Mouse (Mus musculus) ES-Bruce4 (cell line): ENCODE measurements around the gene Olfr556. TPM values are rescaled to one million over a fixed set of nuclear protein-coding genes. Genes with fewer than 3 reads are reported as not detected.

Source experiments
- H3K27ac ChIP-seq: 2 replicates; pipeline ENCODE4 v1.5.1; 2012; ENCODE audit warnings: low read length, inconsistent platforms; ENCODE audit not compliant: insufficient read depth
- H3K27me3 ChIP-seq: 2 replicates; pipeline ENCODE4 v1.6.1; 2012; ENCODE audit warnings: mild to moderate bottlenecking, low read length, inconsistent platforms; ENCODE audit not compliant: control insufficient read depth, poor library complexity, insufficient read depth, severe bottlenecking
- H3K36me3 ChIP-seq: 2 replicates; pipeline ENCODE4 v1.6.1; 2012; ENCODE audit warnings: inconsistent platforms, mild to moderate bottlenecking, low read length, moderate library complexity; ENCODE audit not compliant: control insufficient read depth, poor library complexity, insufficient read depth, severe bottlenecking
- H3K4me1 ChIP-seq: one replicate; pipeline ENCODE4 v1.8.1; 2011; ENCODE audit warnings: low read length; ENCODE audit not compliant: control insufficient read depth, insufficient read depth
- H3K4me3 ChIP-seq: 2 replicates; pipeline ENCODE4 v1.5.1; 2011; ENCODE audit warnings: low read depth, mild to moderate bottlenecking, low read length
- H3K9ac ChIP-seq: 2 replicates; pipeline ENCODE4 v1.6.1; 2012; ENCODE audit warnings: low read depth, mild to moderate bottlenecking, inconsistent platforms; ENCODE audit not compliant: poor library complexity, severe bottlenecking
- H3K9me3 ChIP-seq: replicated peaks from 2 replicates; pipeline ENCODE4 v1.6.1; 2012; ENCODE audit warnings: mild to moderate bottlenecking, low read length, inconsistent platforms; ENCODE audit not compliant: control insufficient read depth, poor library complexity, insufficient read depth, severe bottlenecking
- CTCF ChIP-seq: IDR thresholded peaks from one replicate; pipeline ENCODE4 v1.8.1; 2011; ENCODE audit warnings: low read depth, low read length
- EP300 ChIP-seq: IDR thresholded peaks from 2 replicates; pipeline ENCODE4 v1.6.1; 2011; ENCODE audit warnings: low read depth, low read length; ENCODE audit not compliant: insufficient read depth
- POLR2A ChIP-seq: IDR thresholded peaks from one replicate; pipeline ENCODE4 v1.8.1; 2011; ENCODE audit warnings: low read length; ENCODE audit not compliant: insufficient read depth
- polyA plus RNA-seq: library from polyadenylated mRNA; stranded (reverse); fragments of >200 nt; gene quantifications from 2 replicates; pipeline ENCODE4 v1.2.4, GENCODE M21; 2011; ENCODE audit warnings: low read depth; ENCODE audit not compliant: missing spikeins, insufficient read depth, insufficient read length

The Olfr556 gene
- polyA plus RNA-seq, 1 experiment = not detected

DNA sequence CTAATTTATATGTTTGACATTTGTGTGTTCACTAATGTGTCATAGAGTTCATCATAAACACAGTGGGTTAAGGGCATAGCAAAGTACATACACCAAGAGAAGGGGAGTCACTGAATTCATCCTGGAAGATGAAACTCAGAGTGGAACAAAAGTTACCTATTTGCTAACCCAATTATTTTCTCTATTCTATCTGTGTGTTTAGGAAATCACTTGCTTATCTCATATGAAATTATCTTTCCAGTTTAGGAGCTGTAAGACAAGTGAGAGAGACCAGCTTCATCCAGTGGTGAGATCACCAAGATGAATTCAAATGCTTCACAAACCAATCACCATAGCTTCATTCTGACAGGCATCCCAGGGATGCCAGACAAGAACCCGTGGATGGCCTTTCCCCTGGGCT lies 6.2 kb upstream of the Olfr556 start, which contains the start of gene Olfr555:
Gene Olfr555 (plus strand): TSS at position 301 of the 400 bp plus-strand sequence.
- no peak within 1 kb of the TSS for H3K27ac ChIP-seq
- no peaks in the 10 kb centered on the region for H3K27me3 ChIP-seq
- no peaks in the 10 kb centered on the region for H3K4me1 ChIP-seq
- H3K36me3 ChIP-seq = no peaks in the 10 kb centered on the region
- no peak within 1 kb of the TSS for H3K9ac ChIP-seq
- TF ChIP-seq EP300 (no peak), POLR2A (no peak), CTCF (no peak)
- no peaks in the 10 kb centered on the region for H3K9me3 ChIP-seq
- H3K4me3 ChIP-seq = no peak within 1 kb of the TSS

DNA sequence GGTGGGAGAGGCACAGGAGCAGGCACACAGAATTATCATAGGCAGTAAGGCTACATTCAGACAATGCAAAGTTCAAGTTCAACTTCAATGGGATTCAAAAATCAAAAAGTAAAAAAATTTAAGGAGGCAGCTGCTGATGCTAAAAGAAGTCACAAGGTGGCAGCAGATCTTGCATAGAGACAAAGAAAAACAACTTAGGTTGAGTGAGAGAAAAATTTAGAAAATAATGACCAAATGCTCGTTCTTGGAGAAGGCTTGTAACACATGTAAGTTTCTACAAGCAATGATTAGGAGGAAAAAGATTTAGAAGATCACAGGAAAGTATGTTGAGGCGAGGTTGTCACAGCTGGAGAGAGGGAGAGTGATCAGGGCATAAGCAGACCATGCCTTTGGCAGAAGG lies 679 bp downstream of the Olfr556 start:
- TF ChIP-seq POLR2A (no peak), CTCF (no peak), EP300 (no peak)
- H3K27me3 ChIP-seq = no peaks in the 10 kb centered on the region
- no peak overlapping the region for H3K4me3 ChIP-seq
- no peaks in the 10 kb centered on the region for H3K9me3 ChIP-seq
- H3K27ac ChIP-seq = no peak overlapping the region
- no peak overlapping the region for H3K9ac ChIP-seq
- no peaks in the 10 kb centered on the region for H3K4me1 ChIP-seq
- no peaks in the 10 kb centered on the region for H3K36me3 ChIP-seq

DNA sequence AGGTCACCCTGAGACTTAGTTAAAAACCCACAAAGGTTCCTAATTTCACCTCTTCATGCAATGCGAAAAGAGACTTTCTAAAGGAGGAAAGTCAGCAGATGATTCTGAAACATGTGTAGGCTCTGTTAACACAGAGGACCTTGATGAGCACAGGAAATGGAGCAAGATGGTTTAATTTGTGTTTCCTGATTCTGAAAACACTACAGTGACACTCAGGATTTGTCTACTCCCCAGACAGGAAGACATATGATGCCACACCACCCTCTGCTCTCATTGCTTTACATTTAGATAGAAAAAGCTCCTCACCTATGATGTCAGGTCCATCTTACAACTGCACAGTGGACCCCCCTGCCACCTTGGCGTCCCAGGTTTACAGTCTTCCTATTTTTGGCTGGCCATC lies 11.5 kb downstream of the Olfr556 start:
- no peaks in the 10 kb centered on the region for H3K9me3 ChIP-seq
- no peak overlapping the region for H3K27ac ChIP-seq
- no peak overlapping the region for H3K9ac ChIP-seq
- H3K4me3 ChIP-seq = no peak overlapping the region
- H3K4me1 ChIP-seq = no peaks in the 10 kb centered on the region
- TF ChIP-seq EP300 (no peak), CTCF (no peak), POLR2A (no peak)
- H3K36me3 ChIP-seq = no peaks in the 10 kb centered on the region
- H3K27me3 ChIP-seq = no peaks in the 10 kb centered on the region

DNA sequence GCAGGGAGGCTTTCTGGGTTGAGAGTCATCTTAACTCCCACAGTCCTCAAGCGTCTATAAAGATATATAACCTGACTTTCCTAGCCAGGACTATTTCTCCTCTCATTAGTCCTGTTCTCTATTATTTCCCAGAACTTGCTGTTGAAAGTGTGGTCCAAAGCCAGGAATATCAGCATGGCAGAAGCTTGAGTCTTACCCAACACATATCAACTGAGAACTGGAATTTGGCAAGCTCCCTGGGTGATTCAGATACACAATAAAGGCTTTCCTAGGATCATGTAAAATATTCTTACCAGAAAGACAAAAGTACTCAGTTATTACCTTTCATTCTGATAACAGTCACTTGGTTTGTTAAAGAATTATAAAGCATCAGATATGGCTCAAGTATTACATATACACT lies 17.2 kb downstream of the Olfr556 start:
- no peaks in the 10 kb centered on the region for H3K4me1 ChIP-seq
- no peaks in the 10 kb centered on the region; the same call in 1 of the 2 replicates for H3K27me3 ChIP-seq
- H3K4me3 ChIP-seq = no peak overlapping the region
- no peak overlapping the region for H3K9ac ChIP-seq
- H3K9me3 ChIP-seq = no peaks in the 10 kb centered on the region
- no peaks in the 10 kb centered on the region for H3K36me3 ChIP-seq
- H3K27ac ChIP-seq = no peak overlapping the region
- TF ChIP-seq CTCF = no peak
- TF ChIP-seq POLR2A = no peak
- TF ChIP-seq EP300 = no peak

DNA sequence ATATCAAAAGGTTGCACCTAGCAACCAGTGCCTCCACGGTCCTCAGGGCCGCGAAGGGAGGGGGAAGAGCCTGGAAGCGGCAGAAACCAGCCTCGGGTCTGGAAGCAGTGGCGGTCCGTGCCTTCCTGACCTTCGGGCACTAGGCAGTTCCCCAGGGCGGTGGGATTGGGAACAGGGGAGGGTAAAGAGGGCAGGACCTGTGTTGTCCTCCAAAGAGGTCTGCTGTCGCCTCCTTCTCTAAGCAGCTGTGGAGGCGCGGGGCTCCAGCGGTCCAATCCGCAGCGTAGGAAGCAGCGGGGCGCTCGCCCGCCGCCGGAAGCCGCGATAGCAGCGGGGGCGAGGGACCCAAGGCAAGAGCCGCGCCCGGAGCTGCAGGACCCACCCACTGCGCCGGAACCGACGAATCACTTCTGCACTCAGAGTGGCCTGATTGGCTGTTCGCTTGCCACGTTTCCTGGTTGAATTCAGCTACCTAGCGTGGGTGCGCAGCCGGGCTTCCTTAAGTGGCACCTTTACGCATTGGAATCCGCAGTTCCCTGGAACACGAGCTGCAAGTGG lies 22.3 kb downstream of the Olfr556 start, which contains the start of gene Trim68:
Gene Trim68 (minus strand): TSS at position 384 of the 558 bp plus-strand sequence.
- Histone ChIP-seq H3K4me1 (no peaks in the 10 kb centered on the region), H3K9me3 (peaks cover 2% of the 10 kb centered on the region; the same call in 1 of the 2 replicates), H3K4me3 (peak within 1 kb of the TSS; percentile 87), H3K36me3 (no peaks in the 10 kb centered on the region), H3K27ac (no peak within 1 kb of the TSS), H3K9ac (peak within 1 kb of the TSS; percentile 73), H3K27me3 (no peaks in the 10 kb centered on the region; the same call in 1 of the 2 replicates)
- TF ChIP-seq EP300 (no peak), POLR2A (no peak), CTCF (no peak)

DNA sequence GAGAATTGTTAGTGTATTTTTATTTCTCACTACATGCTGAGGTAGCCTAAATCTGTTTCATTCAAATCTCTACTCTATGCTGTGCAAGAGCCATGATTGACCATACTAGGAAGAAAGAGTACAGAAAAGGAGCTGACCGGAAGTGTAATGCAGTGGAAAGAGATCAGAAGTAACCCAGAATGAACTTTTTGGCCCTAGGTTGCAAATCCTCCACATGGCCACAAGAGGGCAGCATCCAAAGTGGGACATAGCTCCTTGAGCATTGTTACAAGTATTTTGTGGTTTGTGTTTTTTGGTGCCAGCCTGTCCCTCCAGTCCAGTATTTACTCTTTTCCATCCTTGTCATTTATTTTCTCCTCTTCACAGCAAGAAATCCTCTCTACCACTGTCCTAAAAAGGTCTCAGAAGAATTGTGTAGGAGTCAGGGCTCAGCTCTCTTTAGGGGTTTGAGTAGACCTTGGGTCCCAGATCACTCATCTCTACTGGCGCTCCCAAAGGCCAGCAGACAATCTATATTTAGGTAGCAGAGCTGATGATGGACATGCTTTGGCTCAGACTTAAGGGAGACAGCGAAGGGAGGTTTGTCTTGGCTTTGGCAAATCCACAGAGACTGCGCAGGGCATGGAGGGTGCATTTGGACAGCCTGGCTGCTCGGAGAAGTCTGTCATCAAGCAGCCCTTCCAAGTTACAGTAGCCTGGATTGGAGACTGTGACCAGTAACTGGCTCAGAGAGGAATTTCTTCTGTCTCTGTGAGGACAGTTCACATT lies 30.8 kb downstream of the Olfr556 start, which contains the start of gene Olfr557:
Gene Olfr557 (plus strand): TSS at position 553 of the 768 bp plus-strand sequence.
- Histone ChIP-seq H3K9me3 (no peaks in the 10 kb centered on the region), H3K9ac (no peak within 1 kb of the TSS), H3K4me1 (no peaks in the 10 kb centered on the region), H3K36me3 (no peaks in the 10 kb centered on the region), H3K27me3 (no peaks in the 10 kb centered on the region), H3K4me3 (no peak within 1 kb of the TSS), H3K27ac (no peak within 1 kb of the TSS)
- TF ChIP-seq POLR2A (no peak), EP300 (no peak), CTCF (peak; percentile 57)
